ENCODE assay signal across 8 mouse cellular contexts in genomic region chr2:128817387-128817785, GRCm38 (mm10). TPM values are rescaled to one million over a fixed set of nuclear protein-coding genes. Genes with fewer than 3 reads are reported as not detected.
DNase-seq lines count a peak whose midpoint lies in the region; ATAC-seq lines count a peak whose summit lies in the region.

No protein-coding gene starts in this region.

- H3K79me2 ChIP-seq in macrophage (ENCODE audit: inconsistent target): peaks cover 34% of the 10 kb centered on the region

- no peaks in the 10 kb centered on the region for H3K9me3 ChIP-seq in stomach, embryonic 15.5 days

- peak overlapping the region; percentile 35 for H3K4me3 ChIP-seq in macrophage (ENCODE audit: inconsistent target)
- H3K4me3 ChIP-seq in stomach, embryonic 15.5 days (replicated peaks): peak overlapping the region; percentile 88

- H3K4me1 ChIP-seq in stomach, embryonic 15.5 days: peaks cover 10% of the 10 kb centered on the region; the same call in 1 of the 2 replicates

- peak overlapping the region; percentile 84 for H3K27ac ChIP-seq in macrophage
- peak overlapping the region; percentile 95 for H3K27ac ChIP-seq in stomach, embryonic 15.5 days

- no peaks in the 10 kb centered on the region for H3K36me3 ChIP-seq in macrophage (ENCODE audit: inconsistent target)
- H3K36me3 ChIP-seq in stomach, embryonic 15.5 days: no peaks in the 10 kb centered on the region

- ATAC-seq in granulocyte monocyte progenitor cell, adult 5-6 weeks (replicated peaks; ENCODE audit: poor library complexity, severe bottlenecking): peak; percentile 15
- peak; percentile 32 for ATAC-seq in stomach, embryonic 15.5 days (ENCODE audit: insufficient read depth, low FRiP score, low read depth)

- peak; percentile 71 to 73 for DNase-seq in cerebellum, postnatal 14 days
- no peak for DNase-seq in cerebellum, adult 8-10 months
- peak; percentile 97 for DNase-seq in 3T3-L1 (ENCODE audit: low read depth, low spot score)
- DNase-seq in c-Kit-positive CD71-negative TER-119-negative erythroid progenitor cells, embryonic 14.5 days (ENCODE audit: low read depth): peak; percentile 68
- DNase-seq in layer of hippocampus, adult 9-10 months (ENCODE audit: low spot score): peak; percentile 93

- no peaks in the 10 kb centered on the region for H3K27me3 ChIP-seq in stomach, embryonic 15.5 days (replicated peaks)

- H3K9ac ChIP-seq in stomach, embryonic 15.5 days: no peak overlapping the region

- H3K4me2 ChIP-seq in stomach, embryonic 15.5 days: peak overlapping the region; percentile 71

- 0% methylated on average over 7 of the region's 7 CpGs for WGBS in macrophage (ENCODE audit: missing documents)
- 0% methylated on average over 7 of the region's 7 CpGs for WGBS in stomach, embryonic 15.5 days

RNA-seq across cellular contexts. Expression of gene Tmem87b, which starts 0.5 kb away (rescaled TPM):
- total RNA-seq in granulocyte monocyte progenitor cell, adult 5-6 weeks (2014; fragmentation: Nextera tagmentation): 11.7 and 18.5 TPM in 2 replicates
- 17.7 and 20.8 TPM in 2 replicates for total RNA-seq in granulocyte monocyte progenitor cell, adult 5-6 weeks (2017)
- 100 to 1,000 TPM; 222 to 824 (median 423) TPM for total RNA-seq in macrophage (2018; cell fraction: chromatin; rRNA removed)
- total RNA-seq in macrophage (2018; cell fraction: cytosol; rRNA removed): 10 to 100 TPM; 15.6 to 61.3 (median 38.6) TPM
- total RNA-seq in macrophage (2018; cell fraction: nucleus; rRNA removed): 100 to 1,000 TPM; 117 to 458 (median 228) TPM
- 32.3 to 57.1 TPM (median 34.6 TPM) in 3 replicates for polyA plus RNA-seq in macrophage (2018)
- 33.9 and 35.5 TPM in 2 replicates for polyA plus RNA-seq in stomach, embryonic 15.5 days (2015; fragmentation: Nextera tagmentation; extraction: Ambion mirVana)

RNA-seq across cellular contexts. Expression of gene Fbln7, which starts 45.4 kb away (rescaled TPM):
- total RNA-seq in granulocyte monocyte progenitor cell, adult 5-6 weeks (2014; fragmentation: Nextera tagmentation): not detected in 2 replicates
- not detected in 2 replicates for total RNA-seq in granulocyte monocyte progenitor cell, adult 5-6 weeks (2017)
- under 1 TPM in 1 of 26 experiments, not detected in 25; 0.63 TPM for total RNA-seq in macrophage (2018; cell fraction: chromatin; rRNA removed)
- total RNA-seq in macrophage (2018; cell fraction: cytosol; rRNA removed): under 1 TPM in 1 of 26 experiments, not detected in 25; 0.06 TPM
- under 1 TPM in 1 of 26 experiments, not detected in 25; 0.24 TPM for total RNA-seq in macrophage (2018; cell fraction: nucleus; rRNA removed)
- polyA plus RNA-seq in macrophage (2018): not detected in 3 replicates
- 4.7 and 4.8 TPM in 2 replicates for polyA plus RNA-seq in stomach, embryonic 15.5 days (2015; fragmentation: Nextera tagmentation; extraction: Ambion mirVana)
